Mouse (Mus musculus): Measurements from ENCODE around the gene Gm26566.

DNA sequence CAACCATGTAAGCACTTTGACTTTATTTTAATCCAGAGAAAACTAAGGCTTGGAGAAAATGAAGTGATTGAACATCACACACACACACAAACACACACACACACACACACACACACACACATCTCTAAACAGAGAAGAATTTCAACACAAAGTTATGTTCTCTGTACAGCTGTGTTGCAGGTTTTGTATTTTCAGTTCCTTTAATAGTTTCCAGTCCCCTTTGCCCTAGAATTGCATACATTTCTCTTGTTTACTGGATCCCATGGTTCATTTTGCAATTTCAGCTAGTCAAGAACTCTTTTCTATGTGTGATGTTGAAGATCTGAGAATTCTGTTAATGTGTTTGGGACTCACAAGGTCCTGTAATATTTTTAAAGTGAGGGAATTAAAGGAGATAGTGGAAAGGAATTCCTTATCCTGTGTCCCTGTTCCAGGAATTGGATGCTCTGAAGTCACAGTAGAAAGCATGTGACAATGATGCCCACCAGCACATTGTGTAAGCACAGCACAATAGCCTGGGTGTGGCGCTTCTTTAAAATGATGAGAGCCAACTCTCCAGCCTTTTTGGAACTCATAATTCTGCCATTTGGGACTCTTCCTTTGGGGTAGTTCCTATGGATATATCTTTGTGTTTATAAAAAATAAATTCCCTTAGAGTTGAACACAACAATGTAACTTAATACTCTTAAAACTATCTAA, 14.3 kb upstream of the Gm26566 start:
- TF ChIP-seq POLR2A (IDR thresholded peaks at IDR 0.05; ENCODE audit: control insufficient read depth, extremely low read depth, insufficient read depth, low read length, poor library complexity) (no peak), CTCF (IDR thresholded peaks at IDR 0.05; ENCODE audit: borderline replicate concordance, control insufficient read depth, extremely low read depth, insufficient read depth, low read length, poor library complexity) (no peak)

Data from thymus, adult 2 months (tissue).